Mouse (Mus musculus): ENCODE measurements around the gene Iqschfp. TPM values are rescaled to one million over a fixed set of nuclear protein-coding genes. Genes with fewer than 3 reads are reported as not detected.

Iqschfp gene
- polyA plus RNA-seq, 1 experiment from 2014 or later = not detected

DNA sequence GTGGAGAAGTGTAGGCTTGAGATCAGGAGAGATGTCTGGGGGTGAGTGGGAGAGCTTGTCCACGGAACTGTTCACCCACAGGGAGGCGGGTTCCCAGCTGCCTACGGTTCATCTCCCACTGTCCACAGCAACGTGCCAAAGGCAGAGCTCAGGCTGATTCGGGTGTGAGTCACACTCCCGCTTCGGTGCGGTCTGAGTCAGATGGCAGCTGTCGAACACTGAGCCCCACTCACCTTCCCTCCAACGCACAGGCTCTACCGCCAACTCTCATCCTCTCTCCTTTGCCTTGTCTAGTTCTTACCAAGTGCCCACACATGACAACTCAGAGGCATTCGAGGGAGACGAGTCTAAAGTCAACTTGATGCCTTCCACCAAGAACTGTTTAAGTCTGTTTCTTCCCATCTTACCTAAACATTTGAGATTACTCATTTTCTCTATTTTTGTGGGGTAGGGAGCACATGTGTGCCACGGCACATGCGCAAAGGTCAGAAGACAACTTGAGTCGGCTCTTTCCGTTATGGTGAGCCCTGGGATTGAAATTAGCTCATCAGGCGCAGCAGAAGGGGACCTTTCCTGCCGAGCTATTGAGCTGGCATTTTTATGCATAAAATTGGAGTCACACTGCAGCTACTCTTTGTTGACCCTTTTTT is 716.9 kb downstream of the Iqschfp start:
- no peaks in the 10 kb centered on the region for H3K9me3 ChIP-seq (replicated peaks)
- H3K4me1 ChIP-seq (replicated peaks) = peaks cover 23% of the 10 kb centered on the region
- no peak overlapping the region for H3K9ac ChIP-seq
- H3K4me2 ChIP-seq = no peak overlapping the region
- WGBS = 64% methylated on average over 19 of the region's 19 CpGs
- no peak overlapping the region; the same call in 1 of the 2 replicates for H3K27ac ChIP-seq (ENCODE audit: poor library complexity, severe bottlenecking)
- H3K27me3 ChIP-seq (replicated peaks) = no peaks in the 10 kb centered on the region
- H3K36me3 ChIP-seq = peaks cover 5% of the 10 kb centered on the region
- 0 out of 2 replicates have a peak, but pooled peaks have one; percentile 39 for ATAC-seq (ENCODE audit: insufficient number of reproducible peaks, low FRiP score)
- H3K4me3 ChIP-seq = no peak overlapping the region

DNA sequence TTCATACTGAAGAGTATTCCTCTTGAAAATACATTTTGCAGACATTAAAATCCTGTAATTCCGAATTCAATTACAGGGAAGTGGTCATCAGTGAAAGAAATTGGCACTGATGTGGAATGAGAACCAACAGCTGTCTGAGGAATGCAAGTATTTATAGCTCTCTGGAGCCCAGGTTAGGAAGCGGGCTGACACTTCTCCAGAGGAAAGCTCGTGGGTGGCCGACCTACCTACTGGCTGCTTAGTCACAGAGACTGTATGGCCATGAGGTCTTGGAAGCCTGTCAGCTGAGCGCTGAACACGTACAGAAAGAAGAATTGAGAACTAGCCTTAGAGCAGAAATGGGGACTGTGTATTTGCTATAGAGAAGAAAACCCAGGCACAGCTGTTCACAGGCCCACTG is 718.0 kb downstream of the Iqschfp start:
- Histone ChIP-seq H3K4me2 (no peak overlapping the region), H3K9me3 (replicated peaks) (no peaks in the 10 kb centered on the region), H3K4me1 (replicated peaks) (peaks cover 21% of the 10 kb centered on the region; the same call in 1 of the 2 replicates), H3K36me3 (peaks cover 5% of the 10 kb centered on the region), H3K4me3 (no peak overlapping the region), H3K27ac (ENCODE audit: poor library complexity, severe bottlenecking) (no peak overlapping the region), H3K27me3 (replicated peaks) (no peaks in the 10 kb centered on the region), H3K9ac (no peak overlapping the region)
- no peak for ATAC-seq (ENCODE audit: insufficient number of reproducible peaks, low FRiP score)
- WGBS = 50% methylated on average over 6 of the region's 6 CpGs

DNA sequence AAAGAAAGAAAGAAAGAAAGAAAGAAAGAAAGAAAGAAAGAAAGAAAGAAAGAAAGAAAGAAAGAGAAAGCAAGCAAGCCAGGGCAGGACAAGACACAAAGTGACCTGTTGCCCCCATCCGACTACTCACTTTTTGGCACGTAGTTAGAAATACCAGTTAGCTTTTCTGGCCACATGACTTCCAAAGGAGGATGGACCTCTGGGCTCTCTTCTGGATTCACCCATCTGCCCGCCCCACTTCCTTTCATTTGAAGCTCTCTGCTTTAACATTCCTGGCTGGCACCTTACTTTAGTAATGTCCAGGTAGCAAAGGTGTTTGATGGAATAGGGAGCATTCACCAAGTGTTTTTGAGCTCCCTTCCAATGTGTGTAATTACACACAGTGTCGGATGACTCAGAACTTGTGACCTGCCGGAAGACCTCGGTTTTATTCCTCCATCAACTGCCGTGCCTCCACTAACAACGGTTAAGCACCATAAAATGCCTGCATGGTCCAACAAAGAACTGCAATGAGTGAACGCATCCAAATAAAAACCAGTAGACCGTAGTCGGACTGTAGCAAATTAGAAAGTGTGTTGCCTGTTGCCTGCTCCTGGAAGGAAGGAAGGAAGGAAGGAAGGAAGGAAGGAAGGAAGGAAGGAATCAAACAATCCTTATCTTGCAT is 718.7 kb downstream of the Iqschfp start:
- Histone ChIP-seq H3K4me3 (no peak overlapping the region), H3K27me3 (replicated peaks) (no peaks in the 10 kb centered on the region), H3K9ac (no peak overlapping the region), H3K4me1 (replicated peaks) (peaks cover 21% of the 10 kb centered on the region; the same call in 1 of the 2 replicates), H3K27ac (ENCODE audit: poor library complexity, severe bottlenecking) (no peak overlapping the region), H3K9me3 (replicated peaks) (no peaks in the 10 kb centered on the region), H3K36me3 (peaks cover 5% of the 10 kb centered on the region), H3K4me2 (no peak overlapping the region)
- no peak for ATAC-seq (ENCODE audit: insufficient number of reproducible peaks, low FRiP score)
- WGBS = 90% methylated on average over 11 of the region's 11 CpGs

DNA sequence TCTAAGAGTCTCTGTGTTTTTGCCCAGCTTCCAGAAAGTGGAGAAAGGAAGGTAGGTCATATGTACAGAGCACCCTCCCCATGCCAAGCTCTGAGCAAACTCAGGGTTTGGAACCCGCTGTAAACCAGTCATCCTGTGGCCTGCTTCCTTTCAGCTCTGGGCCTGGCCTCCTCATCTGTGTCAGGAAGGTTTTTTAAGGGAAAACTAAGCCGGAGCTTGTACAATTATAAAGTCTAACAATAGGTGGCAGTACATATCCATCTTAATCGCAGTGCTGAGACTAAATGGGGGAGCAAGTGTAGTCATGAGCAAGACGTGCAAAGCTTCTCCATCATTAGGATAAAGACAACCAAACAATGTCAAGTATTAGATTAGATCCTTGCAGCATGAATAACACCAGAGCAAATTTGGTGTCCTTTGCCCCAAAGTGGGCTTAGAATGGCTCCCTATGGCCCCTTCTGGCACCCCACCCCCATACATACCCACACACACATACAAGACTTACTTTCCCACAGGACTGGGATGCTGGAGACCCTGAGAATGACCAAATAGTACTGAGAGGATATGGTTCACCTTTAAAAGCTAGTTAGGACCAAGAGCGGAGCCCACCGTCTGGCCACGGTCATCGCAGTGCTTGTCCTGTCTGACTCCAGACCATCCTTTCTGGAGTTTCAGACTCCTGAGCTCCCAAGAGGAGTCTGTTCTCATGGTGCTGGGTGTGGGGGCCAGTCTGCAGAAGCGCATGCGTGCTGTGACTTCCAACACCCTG is 723.2 kb downstream of the Iqschfp start:
- Histone ChIP-seq H3K4me3 (no peak overlapping the region), H3K9me3 (replicated peaks) (no peaks in the 10 kb centered on the region), H3K4me1 (replicated peaks) (peaks cover 12% of the 10 kb centered on the region), H3K27me3 (replicated peaks) (no peaks in the 10 kb centered on the region), H3K4me2 (no peak overlapping the region), H3K27ac (ENCODE audit: poor library complexity, severe bottlenecking) (no peak overlapping the region), H3K36me3 (peaks cover 20% of the 10 kb centered on the region; the same call in 1 of the 2 replicates), H3K9ac (no peak overlapping the region)
- 74% methylated on average over 10 of the region's 10 CpGs for WGBS
- peak; percentile 33; the same call in 1 of the 2 replicates for ATAC-seq (ENCODE audit: insufficient number of reproducible peaks, low FRiP score)

DNA sequence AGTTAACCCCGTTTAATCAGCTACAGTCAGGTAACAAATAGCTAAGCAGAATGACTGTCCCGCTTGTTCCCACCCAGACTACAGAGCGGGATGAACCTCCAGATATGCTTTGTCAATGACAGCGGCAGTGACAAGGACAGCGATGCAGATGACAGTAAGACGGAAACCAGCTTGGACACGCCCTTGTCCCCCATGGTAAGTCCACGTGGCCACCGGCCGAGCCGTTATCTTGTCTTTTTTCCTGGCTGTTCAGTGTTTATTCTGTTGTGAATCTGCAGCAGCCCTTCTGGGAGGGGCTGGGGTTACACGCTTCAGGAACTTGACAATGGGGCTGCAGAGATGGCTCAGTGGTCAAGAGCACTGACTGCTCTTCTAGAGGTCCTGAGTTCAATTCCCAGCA is 724.3 kb downstream of the Iqschfp start:
- no peak for ATAC-seq (ENCODE audit: insufficient number of reproducible peaks, low FRiP score)
- no peak overlapping the region for H3K4me2 ChIP-seq
- 55% methylated on average over 12 of the region's 12 CpGs for WGBS
- H3K27ac ChIP-seq (ENCODE audit: poor library complexity, severe bottlenecking) = no peak overlapping the region
- H3K9ac ChIP-seq = no peak overlapping the region
- H3K36me3 ChIP-seq = peaks cover 31% of the 10 kb centered on the region
- no peaks in the 10 kb centered on the region for H3K27me3 ChIP-seq (replicated peaks)
- H3K4me3 ChIP-seq = no peak overlapping the region
- peaks cover 6% of the 10 kb centered on the region; the same call in 1 of the 2 replicates for H3K4me1 ChIP-seq (replicated peaks)
- H3K9me3 ChIP-seq (replicated peaks) = no peaks in the 10 kb centered on the region

DNA sequence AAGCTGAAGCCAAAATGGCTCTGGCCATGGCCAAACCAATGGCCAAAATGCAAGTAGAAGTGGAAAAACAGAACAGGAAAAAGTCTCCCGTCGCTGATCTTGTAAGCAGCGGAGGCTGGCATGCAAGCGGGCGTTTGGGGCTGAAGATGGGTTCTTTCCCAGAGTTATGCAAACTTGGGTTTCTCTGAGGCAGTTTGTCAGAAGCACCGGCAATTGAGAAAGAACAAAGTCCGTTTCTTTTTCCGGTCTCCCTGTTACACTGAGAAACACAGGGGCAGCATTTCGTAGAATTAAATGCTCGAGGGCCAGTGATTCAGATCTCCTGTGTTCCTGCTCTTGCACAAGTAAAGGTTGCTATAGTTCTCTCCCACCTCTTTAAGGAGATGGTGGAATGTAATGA is 725.7 kb downstream of the Iqschfp start:
- no peak overlapping the region for H3K4me3 ChIP-seq
- peaks cover 43% of the 10 kb centered on the region for H3K36me3 ChIP-seq
- no peak for ATAC-seq (ENCODE audit: insufficient number of reproducible peaks, low FRiP score)
- no peak overlapping the region for H3K27ac ChIP-seq (ENCODE audit: poor library complexity, severe bottlenecking)
- peaks cover 7% of the 10 kb centered on the region for H3K4me1 ChIP-seq (replicated peaks)
- no peaks in the 10 kb centered on the region for H3K27me3 ChIP-seq (replicated peaks)
- no peak overlapping the region for H3K4me2 ChIP-seq
- WGBS = 93% methylated on average over 10 of the region's 10 CpGs
- no peak overlapping the region for H3K9ac ChIP-seq
- no peaks in the 10 kb centered on the region for H3K9me3 ChIP-seq (replicated peaks)

DNA sequence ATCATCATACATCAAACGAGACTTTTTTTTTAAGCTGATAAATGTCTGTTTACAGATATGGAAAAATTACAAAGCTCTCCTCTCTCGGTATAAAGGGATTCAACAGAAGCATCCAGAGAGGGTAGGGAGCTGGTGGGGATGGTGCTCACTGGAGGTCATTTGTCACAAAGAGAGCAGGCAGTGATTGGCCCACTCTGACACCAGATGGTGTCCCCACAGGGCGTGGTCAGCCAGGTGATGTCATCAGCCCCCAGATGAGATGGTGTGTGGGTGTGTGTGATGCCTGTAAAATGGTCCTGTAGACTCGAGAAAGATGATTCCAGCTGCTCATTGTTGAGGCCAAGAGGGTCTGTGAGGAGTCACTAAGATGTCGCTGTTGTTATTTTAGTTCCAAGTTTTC is 727.1 kb downstream of the Iqschfp start:
- 68% methylated on average over 5 of the region's 5 CpGs for WGBS
- no peak overlapping the region for H3K4me3 ChIP-seq
- no peak overlapping the region for H3K4me2 ChIP-seq
- no peaks in the 10 kb centered on the region for H3K9me3 ChIP-seq (replicated peaks)
- peaks cover 50% of the 10 kb centered on the region for H3K36me3 ChIP-seq
- peaks cover 9% of the 10 kb centered on the region for H3K4me1 ChIP-seq (replicated peaks)
- no peaks in the 10 kb centered on the region for H3K27me3 ChIP-seq (replicated peaks)
- no peak overlapping the region for H3K27ac ChIP-seq (ENCODE audit: poor library complexity, severe bottlenecking)
- no peak for ATAC-seq (ENCODE audit: insufficient number of reproducible peaks, low FRiP score)
- no peak overlapping the region for H3K9ac ChIP-seq

DNA sequence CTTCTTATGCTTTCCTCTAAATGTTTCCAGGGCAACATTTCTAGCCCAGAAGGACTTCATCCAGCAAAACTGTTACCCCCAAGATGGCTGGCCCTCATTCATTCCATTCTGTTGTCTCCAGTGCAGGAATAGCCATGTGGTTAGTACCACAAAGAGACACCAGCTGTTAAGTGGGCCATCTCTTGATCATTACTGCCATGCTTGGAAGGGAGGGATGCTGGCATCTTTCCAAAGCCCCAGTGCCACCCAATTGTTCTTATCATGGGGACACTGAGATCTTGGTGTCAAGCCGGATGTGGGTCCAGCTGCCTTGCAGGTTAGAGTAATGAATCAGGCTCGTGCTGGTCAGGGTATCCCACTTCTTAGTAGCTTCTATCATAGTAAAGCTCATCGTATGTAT is 729.9 kb downstream of the Iqschfp start:
- no peak overlapping the region for H3K9ac ChIP-seq
- H3K27me3 ChIP-seq (replicated peaks) = no peaks in the 10 kb centered on the region
- no peak for ATAC-seq (ENCODE audit: insufficient number of reproducible peaks, low FRiP score)
- no peak overlapping the region for H3K27ac ChIP-seq (ENCODE audit: poor library complexity, severe bottlenecking)
- peaks cover 71% of the 10 kb centered on the region for H3K36me3 ChIP-seq
- H3K4me1 ChIP-seq (replicated peaks) = peaks cover 2% of the 10 kb centered on the region; the same call in 1 of the 2 replicates
- H3K9me3 ChIP-seq (replicated peaks) = no peaks in the 10 kb centered on the region
- WGBS = 89% methylated on average over 3 of the region's 3 CpGs
- H3K4me3 ChIP-seq = no peak overlapping the region
- H3K4me2 ChIP-seq = no peak overlapping the region

DNA sequence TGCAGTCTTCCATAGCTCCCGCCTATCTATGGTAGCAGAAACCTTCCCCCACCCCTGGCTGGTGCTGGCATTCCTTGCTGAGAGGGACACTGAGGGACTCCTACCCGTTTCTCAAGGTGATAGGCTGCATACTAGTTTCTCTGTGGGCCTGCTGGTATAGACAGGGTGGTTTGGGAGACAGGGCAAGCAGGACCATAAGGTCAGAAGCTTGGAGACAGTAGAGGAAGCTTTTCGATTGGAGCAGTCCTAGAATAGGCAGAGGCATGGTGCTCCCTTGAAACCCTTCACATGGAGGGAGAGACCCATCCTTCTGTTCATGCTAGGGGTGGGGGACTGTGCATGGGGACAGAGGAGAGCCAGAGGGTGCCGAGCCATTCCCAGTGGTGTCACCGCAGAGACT is 731.0 kb downstream of the Iqschfp start:
- 72% methylated on average over 5 of the region's 5 CpGs for WGBS
- Histone ChIP-seq H3K9ac (no peak overlapping the region), H3K27me3 (replicated peaks) (no peaks in the 10 kb centered on the region), H3K4me1 (replicated peaks) (peaks cover 2% of the 10 kb centered on the region; the same call in 1 of the 2 replicates), H3K4me2 (no peak overlapping the region), H3K27ac (ENCODE audit: poor library complexity, severe bottlenecking) (no peak overlapping the region), H3K9me3 (replicated peaks) (no peaks in the 10 kb centered on the region), H3K4me3 (no peak overlapping the region), H3K36me3 (peaks cover 70% of the 10 kb centered on the region)
- no peak for ATAC-seq (ENCODE audit: insufficient number of reproducible peaks, low FRiP score)

DNA sequence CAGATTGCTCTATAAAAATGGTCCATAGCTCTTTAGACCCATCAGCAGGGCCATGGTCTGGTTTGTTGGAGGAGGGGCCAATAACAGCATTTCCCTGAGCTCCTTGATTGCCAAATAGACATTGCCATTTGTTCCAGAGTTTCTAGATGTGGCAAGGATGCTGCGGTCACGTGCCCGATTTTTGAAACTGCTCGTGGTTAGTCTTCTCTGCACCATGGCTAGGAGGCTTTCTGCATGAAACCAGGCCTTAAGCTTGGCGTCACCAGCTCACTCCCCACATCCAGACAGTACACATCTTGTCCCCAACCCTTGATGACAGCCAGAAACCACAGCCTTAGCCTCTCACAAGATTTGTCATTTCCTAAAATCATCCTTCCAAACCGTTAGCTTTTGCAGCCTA is 732.4 kb downstream of the Iqschfp start:
- no peak overlapping the region for H3K9ac ChIP-seq
- no peak for ATAC-seq (ENCODE audit: insufficient number of reproducible peaks, low FRiP score)
- no peak overlapping the region for H3K4me3 ChIP-seq
- 84% methylated on average over 6 of the region's 6 CpGs for WGBS
- peaks cover 71% of the 10 kb centered on the region for H3K36me3 ChIP-seq
- H3K27ac ChIP-seq (ENCODE audit: poor library complexity, severe bottlenecking) = no peak overlapping the region
- H3K27me3 ChIP-seq (replicated peaks) = no peaks in the 10 kb centered on the region
- no peak overlapping the region for H3K4me2 ChIP-seq
- H3K9me3 ChIP-seq (replicated peaks) = no peaks in the 10 kb centered on the region
- H3K4me1 ChIP-seq (replicated peaks) = peaks cover 2% of the 10 kb centered on the region; the same call in 1 of the 2 replicates

DNA sequence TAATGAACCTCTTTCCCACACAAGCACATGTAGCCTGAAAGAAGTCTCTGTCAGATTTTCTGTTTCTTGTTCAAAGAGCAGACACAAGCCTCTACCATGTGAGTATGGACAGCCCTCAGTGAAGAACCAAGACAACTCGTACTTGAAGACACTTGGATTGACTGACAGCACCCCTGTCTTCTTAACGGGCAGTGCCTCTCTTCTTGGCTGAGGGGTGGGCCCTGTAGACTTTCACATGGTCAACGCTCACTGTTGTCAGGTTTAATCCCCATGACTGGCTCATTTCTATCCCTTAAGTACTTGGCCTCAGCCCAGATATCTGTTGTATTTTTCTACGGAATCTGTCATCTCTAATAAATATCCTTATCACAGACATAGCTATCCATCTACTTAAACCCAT is 738.2 kb downstream of the Iqschfp start:
- Histone ChIP-seq H3K27me3 (replicated peaks) (no peaks in the 10 kb centered on the region), H3K9me3 (replicated peaks) (no peaks in the 10 kb centered on the region), H3K9ac (no peak overlapping the region), H3K27ac (ENCODE audit: poor library complexity, severe bottlenecking) (no peak overlapping the region), H3K4me2 (no peak overlapping the region), H3K4me3 (no peak overlapping the region), H3K4me1 (replicated peaks) (peaks cover 13% of the 10 kb centered on the region), H3K36me3 (peaks cover 25% of the 10 kb centered on the region)
- 61% methylated on average over 4 of the region's 4 CpGs for WGBS
- no peak for ATAC-seq (ENCODE audit: insufficient number of reproducible peaks, low FRiP score)

Measured in heart, embryonic 12.5 days (tissue).